Mouse (Mus musculus): Measurements from ENCODE around the gene Clip3. TPM values are rescaled to one million over a fixed set of nuclear protein-coding genes. Genes with fewer than 3 reads are reported as not detected.

Gene Clip3
- polyA plus RNA-seq, 1 experiment = 726 TPM

DNA sequence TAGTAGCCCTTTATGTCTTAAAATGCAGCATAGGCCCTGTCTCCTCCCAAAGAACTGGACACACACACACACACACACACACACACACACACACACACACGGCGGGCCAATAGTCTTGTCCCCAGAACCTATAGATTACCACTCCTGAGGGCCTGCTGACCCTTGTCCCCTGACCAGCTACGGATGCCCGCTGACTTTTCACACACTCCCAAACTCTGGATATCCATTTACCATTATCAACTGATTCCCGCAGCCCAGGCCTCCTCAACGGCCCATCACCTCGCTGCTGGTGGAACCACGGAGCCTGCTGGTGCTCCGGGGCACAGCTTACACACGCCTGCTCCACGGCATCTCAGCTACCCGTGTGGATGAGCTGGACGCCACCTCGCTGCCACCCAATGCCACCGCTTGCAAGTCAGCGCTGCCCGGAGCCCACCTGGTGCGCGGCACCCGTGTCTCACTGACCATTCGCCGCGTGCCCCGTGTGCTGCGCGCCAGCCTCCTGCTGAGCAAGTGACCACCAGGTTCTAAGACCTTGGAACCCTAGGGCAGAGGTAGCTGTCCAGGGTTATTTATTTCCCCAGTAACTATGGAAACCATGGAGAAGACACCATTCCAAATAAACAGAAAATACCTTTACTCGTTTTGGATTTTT, 22.3 kb downstream of the Clip3 start:
- TF ChIP-seq POLR2A (IDR thresholded peaks at IDR 0.05; ENCODE audit: borderline replicate concordance, insufficient read depth, low read length) (no peak), CTCF (IDR thresholded peaks at IDR 0.05; ENCODE audit: borderline replicate concordance, insufficient read depth, low read depth, low read length) (no peak)
- H3K4me3 ChIP-seq (replicated peaks; ENCODE audit: insufficient read depth, low read depth, low read length) = no peak overlapping the region
- H3K4me1 ChIP-seq (ENCODE audit: control insufficient read depth, insufficient read depth, low read length) = peaks cover 25% of the 10 kb centered on the region
- WGBS = 56% methylated on average over 27 of the region's 27 CpGs
- H3K27me3 ChIP-seq (ENCODE audit: control insufficient read depth, insufficient read depth, low read length) = no peaks in the 10 kb centered on the region
- no peak overlapping the region for H3K27ac ChIP-seq (ENCODE audit: insufficient read depth, low read length)
- DNase-seq = no peak

- no peak for TF ChIP-seq CTCF (IDR thresholded peaks at IDR 0.05; ENCODE audit: borderline replicate concordance, insufficient read depth, low read depth, low read length)
- 7% methylated on average over 9 of the region's 9 CpGs for WGBS
- H3K4me3 ChIP-seq (replicated peaks; ENCODE audit: insufficient read depth, low read depth, low read length) = peak within 1 kb of the TSS; percentile 24
- peak within 1 kb of the TSS; percentile 60; the same call in 1 of the 2 replicates for H3K27ac ChIP-seq (ENCODE audit: insufficient read depth, low read length)
- no peaks in the 10 kb centered on the region for H3K27me3 ChIP-seq (ENCODE audit: control insufficient read depth, insufficient read depth, low read length)
- peaks cover 30% of the 10 kb centered on the region for H3K4me1 ChIP-seq (ENCODE audit: control insufficient read depth, insufficient read depth, low read length)
- DNase-seq = peak; percentile 51 to 54
Measured at GRCm38 (mm10) chr7:30314721-30315155, 23.2 kb downstream of the Clip3 start, which contains the start of gene Syne4. Gene Syne4 (plus strand): TSS chr7:30314807.

DNA sequence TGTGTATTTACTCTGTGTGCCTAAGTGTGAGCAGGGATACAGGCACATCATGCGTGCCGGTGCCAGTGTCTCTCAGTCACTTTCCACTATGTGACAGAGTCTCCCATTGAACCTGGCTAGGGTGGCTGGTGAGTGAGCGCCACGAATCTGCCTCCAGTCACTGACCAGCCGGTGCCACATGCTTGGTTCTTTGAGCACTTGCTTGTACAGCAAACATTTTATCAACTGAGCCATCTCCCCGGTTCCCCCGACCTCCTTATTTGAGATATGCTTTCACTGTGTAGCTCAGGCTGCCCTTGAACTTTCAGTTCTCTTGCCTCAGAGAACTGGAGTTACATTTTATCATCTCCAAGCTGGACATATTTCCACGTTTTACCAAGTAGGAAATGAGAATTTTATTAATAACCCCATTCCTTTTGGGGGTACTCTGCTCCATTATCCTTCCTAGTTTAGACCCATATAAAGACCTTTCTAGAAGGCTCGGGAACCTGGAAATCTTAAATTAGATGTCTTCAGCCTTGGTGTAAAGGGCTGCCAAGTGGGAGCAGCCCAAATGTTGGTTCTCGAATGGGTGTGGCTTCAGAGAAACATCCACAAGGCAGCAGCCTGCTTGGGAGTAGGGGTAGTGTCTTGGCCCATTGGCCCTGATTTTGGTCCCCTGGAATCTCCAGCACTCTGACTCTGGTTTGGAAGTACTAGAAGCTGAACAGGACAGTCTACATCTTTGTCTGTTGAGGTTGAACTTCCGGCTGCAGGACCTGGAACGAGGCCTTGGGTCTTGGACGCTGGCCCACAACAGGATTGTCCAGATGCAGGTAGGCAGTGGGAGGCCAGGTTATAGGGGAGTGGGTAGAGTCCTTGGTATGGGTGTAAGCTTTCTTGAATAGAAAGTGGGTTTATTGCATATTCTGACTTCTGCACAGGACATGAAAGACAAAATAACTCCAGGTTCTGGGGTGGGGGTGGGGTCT, 24.3 kb downstream of the Clip3 start:
- 66% methylated on average over 13 of the region's 13 CpGs for WGBS
- Histone ChIP-seq H3K4me1 (ENCODE audit: control insufficient read depth, insufficient read depth, low read length) (peaks cover 26% of the 10 kb centered on the region), H3K27ac (ENCODE audit: insufficient read depth, low read length) (peak overlapping the region; percentile 60; the same call in 1 of the 2 replicates), H3K4me3 (replicated peaks; ENCODE audit: insufficient read depth, low read depth, low read length) (no peak overlapping the region), H3K27me3 (ENCODE audit: control insufficient read depth, insufficient read depth, low read length) (no peaks in the 10 kb centered on the region)
- TF ChIP-seq CTCF (IDR thresholded peaks at IDR 0.05; ENCODE audit: borderline replicate concordance, insufficient read depth, low read depth, low read length) (no peak), POLR2A (IDR thresholded peaks at IDR 0.05; ENCODE audit: borderline replicate concordance, insufficient read depth, low read length) (no peak)
- DNase-seq = no peak

- H3K27ac ChIP-seq (ENCODE audit: insufficient read depth, low read length) = no peak overlapping the region
- H3K4me3 ChIP-seq (replicated peaks; ENCODE audit: insufficient read depth, low read depth, low read length) = no peak overlapping the region
- peaks cover 26% of the 10 kb centered on the region for H3K4me1 ChIP-seq (ENCODE audit: control insufficient read depth, insufficient read depth, low read length)
- 94% methylated on average over 3 of the region's 3 CpGs for WGBS
- DNase-seq = no peak
- TF ChIP-seq POLR2A (IDR thresholded peaks at IDR 0.05; ENCODE audit: borderline replicate concordance, insufficient read depth, low read length) (no peak), CTCF (IDR thresholded peaks at IDR 0.05; ENCODE audit: borderline replicate concordance, insufficient read depth, low read depth, low read length) (no peak)
- no peaks in the 10 kb centered on the region for H3K27me3 ChIP-seq (ENCODE audit: control insufficient read depth, insufficient read depth, low read length)
Measured at GRCm38 (mm10) chr7:30318142-30318541, 26.6 kb downstream of the Clip3 start.

DNA sequence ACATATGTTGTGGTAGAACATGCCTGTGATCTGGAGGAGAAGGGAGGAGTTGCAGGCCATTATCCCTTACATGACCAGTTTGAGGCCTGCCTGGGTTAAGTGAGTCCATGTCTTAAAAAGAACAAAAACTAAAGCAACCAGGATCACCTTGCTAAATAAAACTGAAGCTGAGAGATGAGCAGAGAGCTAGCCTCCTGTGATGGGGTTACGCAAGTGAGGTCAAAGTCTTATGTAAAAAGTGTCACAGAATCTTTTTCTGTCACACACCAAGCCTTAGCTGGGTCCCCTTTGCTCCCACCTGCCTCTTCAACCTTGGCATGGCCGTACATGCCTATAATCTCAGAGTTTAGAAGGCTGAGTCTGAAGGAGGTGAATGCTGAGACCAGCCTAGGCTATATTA, 29.4 kb downstream of the Clip3 start:
- Histone ChIP-seq H3K27ac (ENCODE audit: insufficient read depth, low read length) (peak overlapping the region; percentile 36; the same call in 1 of the 2 replicates), H3K4me3 (replicated peaks; ENCODE audit: insufficient read depth, low read depth, low read length) (peak overlapping the region; percentile 78), H3K4me1 (ENCODE audit: control insufficient read depth, insufficient read depth, low read length) (peaks cover 12% of the 10 kb centered on the region), H3K27me3 (ENCODE audit: control insufficient read depth, insufficient read depth, low read length) (no peaks in the 10 kb centered on the region)
- no peak for DNase-seq
- TF ChIP-seq POLR2A (IDR thresholded peaks at IDR 0.05; ENCODE audit: borderline replicate concordance, insufficient read depth, low read length) (no peak), CTCF (IDR thresholded peaks at IDR 0.05; ENCODE audit: borderline replicate concordance, insufficient read depth, low read depth, low read length) (no peak)
- 72% methylated on average over 2 of the region's 2 CpGs for WGBS

DNA sequence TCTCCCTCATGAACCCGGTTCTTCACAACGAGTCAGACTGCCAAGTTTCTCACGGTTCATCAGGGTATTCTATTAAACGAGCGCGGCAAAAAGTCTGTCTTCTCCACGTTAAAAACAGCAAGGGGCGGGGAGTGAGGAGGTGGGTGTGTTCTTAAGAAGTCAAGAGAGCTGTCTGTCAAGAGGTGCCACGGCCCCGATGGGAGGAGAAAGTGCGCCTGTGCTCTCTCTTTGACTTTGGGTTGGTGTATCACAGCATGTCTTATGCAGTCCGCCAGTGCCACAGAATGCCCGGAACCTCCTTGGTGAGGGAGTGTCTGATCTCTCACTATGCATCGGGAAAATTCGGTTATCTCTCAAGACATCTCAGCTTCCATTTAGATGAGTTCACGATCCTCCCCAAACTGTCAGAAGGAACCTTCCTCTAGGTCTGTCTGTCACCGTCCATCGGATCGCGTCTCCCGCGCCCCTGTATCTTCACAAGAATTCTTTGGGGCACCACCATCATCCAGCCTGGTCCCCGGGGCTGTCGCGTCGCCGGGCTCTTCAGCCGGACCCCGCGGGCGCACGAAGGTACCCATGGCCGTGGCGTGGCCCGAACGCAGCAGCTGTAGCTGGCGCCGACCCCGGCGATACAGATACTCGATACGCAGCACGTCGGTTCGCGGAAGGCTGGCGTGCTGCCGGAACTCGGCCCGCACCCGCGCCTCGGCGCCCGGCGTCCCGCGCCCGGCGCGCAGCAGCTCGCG, 30.2 kb downstream of the Clip3 start, which contains the start of gene E130208F15Rik:
E130208F15Rik (plus strand) TSS at position 202 of the 746 bp plus-strand sequence.
- TF ChIP-seq CTCF (IDR thresholded peaks at IDR 0.05; ENCODE audit: borderline replicate concordance, insufficient read depth, low read depth, low read length) = no peak
- TF ChIP-seq POLR2A (IDR thresholded peaks at IDR 0.05; ENCODE audit: borderline replicate concordance, insufficient read depth, low read length) = peak; percentile 86; the same call in 1 of the 2 replicates
- Histone ChIP-seq H3K27me3 (ENCODE audit: control insufficient read depth, insufficient read depth, low read length) (no peaks in the 10 kb centered on the region), H3K4me1 (ENCODE audit: control insufficient read depth, insufficient read depth, low read length) (peaks cover 13% of the 10 kb centered on the region), H3K27ac (ENCODE audit: insufficient read depth, low read length) (peak within 1 kb of the TSS; percentile 75), H3K4me3 (replicated peaks; ENCODE audit: insufficient read depth, low read depth, low read length) (peak within 1 kb of the TSS; percentile 78)
- WGBS = under 1% methylated on average over 63 of the region's 63 CpGs
- peak; percentile 79 to 85 for DNase-seq

- H3K27me3 ChIP-seq (ENCODE audit: control insufficient read depth, insufficient read depth, low read length) = no peaks in the 10 kb centered on the region
- H3K27ac ChIP-seq (ENCODE audit: insufficient read depth, low read length) = peak overlapping the region; percentile 75
- TF ChIP-seq CTCF (IDR thresholded peaks at IDR 0.05; ENCODE audit: borderline replicate concordance, insufficient read depth, low read depth, low read length) (no peak), POLR2A (IDR thresholded peaks at IDR 0.05; ENCODE audit: borderline replicate concordance, insufficient read depth, low read length) (peak; percentile 84)
- DNase-seq = peak; percentile 98 to 99
- H3K4me3 ChIP-seq (replicated peaks; ENCODE audit: insufficient read depth, low read depth, low read length) = peak overlapping the region; percentile 78
- under 1% methylated on average over 20 of the region's 20 CpGs for WGBS
- H3K4me1 ChIP-seq (ENCODE audit: control insufficient read depth, insufficient read depth, low read length) = peaks cover 13% of the 10 kb centered on the region
Measured at GRCm38 (mm10) chr7:30322285-30322667, 30.7 kb downstream of the Clip3 start.

Measured in cerebellum, adult 2 months (tissue).